Mouse (Mus musculus) hindbrain, embryonic 14.5 days (tissue): ENCODE results near the gene Emb. TPM values are rescaled to one million over a fixed set of nuclear protein-coding genes. Genes with fewer than 3 reads are reported as not detected.
A peak's percentile ranks its signal among the peaks of the same experiment; 100 is the strongest.

Experiments
- ATAC-seq: fragments of 200-750 bp; cut with Nextera tagmentation; 2 replicates; pipeline ENCODE4 v1.8.0; 2017; ENCODE audit warnings: moderate number of reproducible peaks, mild to moderate bottlenecking, moderate TSS enrichment, moderate library complexity; ENCODE audit not compliant: low FRiP score
- DNase-seq: peaks from one replicate; pipeline ENCODE4 v3.0.0-alpha.2; 2015; ENCODE audit warnings: low spot score
- H3K27ac ChIP-seq: fragments of 300-500 bp; sonication (generic); 2 replicates; pipeline ENCODE4 v1.5.1; 2014; ENCODE audit warnings: mild to moderate bottlenecking, moderate library complexity
- H3K27me3 ChIP-seq: fragments of 300-500 bp; sonication (generic); 2 replicates; pipeline ENCODE4 v1.6.1; 2014; ENCODE audit warnings: mild to moderate bottlenecking, low read length, mixed read lengths; ENCODE audit not compliant: control insufficient read depth, insufficient read depth
- H3K36me3 ChIP-seq: fragments of 300-500 bp; sonication (generic); replicated peaks from 2 replicates; pipeline ENCODE4 v1.6.1; 2014; ENCODE audit not compliant: control insufficient read depth, insufficient read depth
- H3K4me1 ChIP-seq: fragments of 300-500 bp; sonication (generic); replicated peaks from 2 replicates; pipeline ENCODE4 v1.6.1; 2014; ENCODE audit warnings: antibody characterized with exemption, low read length, mixed read lengths; ENCODE audit not compliant: control insufficient read depth, insufficient read depth
- H3K4me2 ChIP-seq: fragments of 300-500 bp; sonication (generic); replicated peaks from 2 replicates; pipeline ENCODE4 v1.6.1; 2014; ENCODE audit warnings: mild to moderate bottlenecking, moderate library complexity
- H3K4me3 ChIP-seq: fragments of 300-500 bp; sonication (generic); replicated peaks from 2 replicates; pipeline ENCODE4 v1.5.1; 2014; ENCODE audit warnings: mild to moderate bottlenecking, low read length
- H3K9ac ChIP-seq: fragments of 300-500 bp; sonication (generic); 2 replicates; pipeline ENCODE4 v1.6.1; 2014
- H3K9me3 ChIP-seq: fragments of 300-500 bp; sonication (generic); 2 replicates; pipeline ENCODE4 v1.6.1; 2016; ENCODE audit warnings: low read length; ENCODE audit not compliant: control insufficient read depth
- WGBS: fragments of 180-500 bp; shearing (Covaris S2); extraction: QIAGEN DNeasy Blood & Tissue Kit; methylation state at CpG from one replicate; pipeline ENCODE4 v1.1.7; 2014; 5-methylcytosine and 5-hydroxymethylcytosine counted together
- polyA plus RNA-seq: library from polyadenylated mRNA; unstranded; fragments of >200 nt; fragmentation: Nextera tagmentation; extraction: Ambion mirVana; gene quantifications from 2 replicates; pipeline ENCODE4 v1.2.1, GENCODE M21; 2014

Gene Emb
- polyA plus RNA-seq, 1 experiment from 2014 or later, result 14.9 TPM

DNA sequence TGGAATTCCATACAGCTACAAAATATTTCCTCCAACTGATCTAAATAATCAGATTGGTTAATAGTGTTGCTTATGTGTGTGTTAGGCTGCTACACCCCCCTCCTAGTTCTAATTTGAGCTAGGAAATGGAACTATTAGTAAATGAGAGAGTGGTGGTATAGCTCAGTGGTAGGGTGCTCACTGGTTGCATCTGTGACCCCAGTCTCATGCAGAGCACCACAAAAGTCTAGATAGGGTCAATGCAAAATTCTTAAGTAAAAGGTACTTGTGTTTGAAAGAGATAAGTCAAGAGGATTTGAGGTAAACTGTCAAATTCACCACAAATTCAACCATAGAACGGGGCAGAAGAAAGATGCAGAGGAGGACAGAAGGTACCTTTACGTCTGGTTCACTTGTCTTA lies 10.7 kb upstream of the Emb start:
- Histone ChIP-seq H3K27ac (no peak overlapping the region), H3K27me3 (no peaks in the 10 kb centered on the region), H3K4me2 (no peak overlapping the region), H3K9ac (no peak overlapping the region), H3K4me3 (no peak overlapping the region), H3K4me1 (no peaks in the 10 kb centered on the region), H3K9me3 (no peaks in the 10 kb centered on the region), H3K36me3 (no peaks in the 10 kb centered on the region)
- ATAC-seq (no peak), DNase-seq (no peak)
- WGBS, result 93% methylated on average over 2 of the region's 2 CpGs

DNA sequence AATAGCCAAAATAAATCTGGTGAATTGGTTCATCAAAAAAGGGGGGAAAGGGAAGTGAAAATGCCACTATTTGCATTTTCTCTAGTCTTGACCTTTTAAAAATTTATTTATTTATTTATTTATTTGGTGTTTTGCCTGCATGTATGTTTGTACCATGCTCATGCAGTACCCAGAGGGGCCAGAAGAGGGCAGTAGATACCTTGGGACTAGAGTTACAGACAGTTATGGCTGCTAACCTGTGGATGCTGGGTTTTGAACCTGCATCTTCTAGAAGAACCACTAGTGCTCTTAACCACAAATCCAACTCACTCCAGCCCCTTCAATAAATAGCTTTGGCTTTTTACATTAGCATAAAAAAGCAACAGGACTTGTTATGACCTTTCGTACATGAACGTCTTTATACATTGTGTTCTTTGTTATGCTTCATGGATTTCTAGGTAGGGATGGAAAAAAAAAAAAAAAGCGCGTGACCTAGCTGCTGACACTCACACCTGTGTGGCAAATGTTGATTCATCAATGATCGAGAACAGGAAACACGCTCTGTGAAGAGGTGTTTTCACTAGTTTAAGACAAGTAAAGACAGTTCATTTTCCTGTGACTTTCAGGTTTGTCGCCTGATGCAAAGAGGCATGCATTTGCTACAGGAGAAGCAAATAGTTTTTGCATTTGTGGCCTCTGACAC lies 9.8 kb upstream of the Emb start:
- H3K4me1 ChIP-seq, result no peaks in the 10 kb centered on the region
- ATAC-seq, result no peak
- 89% methylated on average over 7 of the region's 7 CpGs for WGBS

DNA sequence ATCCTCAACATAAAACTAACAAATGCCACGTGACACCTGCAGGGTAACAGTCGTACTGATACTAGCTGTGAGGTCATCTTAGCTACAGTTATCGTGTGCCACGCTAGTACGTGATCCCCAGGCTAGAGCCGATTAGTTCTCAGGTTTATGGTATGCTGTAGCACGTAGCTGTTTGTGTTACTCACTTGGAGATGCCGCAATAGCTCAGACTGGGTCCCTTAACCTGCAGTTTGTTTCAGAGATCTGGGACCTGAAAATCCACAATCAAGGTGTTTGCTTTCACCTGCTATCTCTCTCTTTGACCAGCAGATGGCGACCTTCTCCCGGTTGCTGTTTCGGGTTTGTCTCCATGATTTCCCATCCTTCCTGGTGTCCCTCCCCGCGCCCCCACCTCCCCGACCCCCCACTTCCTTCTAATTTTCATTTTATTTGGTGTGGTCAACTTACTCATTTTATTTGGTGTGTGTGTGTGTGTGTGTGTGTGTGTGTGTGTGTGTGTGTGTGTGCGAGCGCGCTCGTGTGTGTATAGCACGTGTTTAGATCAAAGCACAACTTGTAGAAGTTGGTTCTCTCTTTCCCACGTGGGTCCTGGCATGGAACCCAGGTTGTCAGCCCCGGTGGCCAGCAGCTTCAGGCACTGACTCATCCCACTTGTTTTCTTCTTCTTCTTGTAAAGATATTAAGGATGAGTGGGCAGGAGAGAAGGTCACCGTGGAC lies 5.4 kb upstream of the Emb start:
- Histone ChIP-seq H3K4me2 (no peak overlapping the region), H3K27me3 (no peaks in the 10 kb centered on the region)

More for the DNA sequence above, 9.8 kb upstream of the Emb start:
- H3K9me3 ChIP-seq, result no peaks in the 10 kb centered on the region
- H3K36me3 ChIP-seq, result no peaks in the 10 kb centered on the region
- no peaks in the 10 kb centered on the region for H3K27me3 ChIP-seq
- H3K4me3 ChIP-seq, result no peak overlapping the region
- no peak overlapping the region for H3K4me2 ChIP-seq
- H3K27ac ChIP-seq, result no peak overlapping the region
- DNase-seq, result peak; percentile 74
- no peak overlapping the region for H3K9ac ChIP-seq

DNA sequence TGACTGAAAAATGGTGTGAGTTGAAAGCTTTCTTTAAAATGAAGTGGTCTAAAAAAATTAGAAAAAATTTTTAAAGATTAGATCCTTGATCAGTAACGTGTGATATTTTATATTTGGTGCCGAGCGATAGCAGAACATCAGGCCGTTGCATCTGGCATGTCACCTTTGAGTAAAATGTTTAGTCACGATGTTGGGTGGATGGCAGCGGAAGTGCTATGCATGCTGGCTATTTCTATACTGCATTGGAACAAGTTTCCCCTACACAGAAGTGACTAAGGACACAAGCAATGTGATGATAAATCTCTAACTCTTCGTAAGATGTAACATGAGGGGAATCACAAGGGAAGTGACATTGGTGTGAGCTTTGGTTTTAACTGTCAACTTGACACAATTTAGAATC lies 3.7 kb upstream of the Emb start:
- Histone ChIP-seq H3K27me3 (no peaks in the 10 kb centered on the region), H3K27ac (no peak overlapping the region), H3K4me1 (no peaks in the 10 kb centered on the region), H3K4me2 (no peak overlapping the region), H3K9me3 (no peaks in the 10 kb centered on the region), H3K9ac (no peak overlapping the region), H3K4me3 (no peak overlapping the region), H3K36me3 (no peaks in the 10 kb centered on the region)
- ATAC-seq (no peak), DNase-seq (no peak)
- WGBS, result 92% methylated on average over 7 of the region's 7 CpGs

More for the DNA sequence above, 5.4 kb upstream of the Emb start:
- DNase-seq (peak; percentile 50), ATAC-seq (no peak; the same call in 1 of the 2 replicates)
- Histone ChIP-seq H3K36me3 (no peaks in the 10 kb centered on the region), H3K9ac (no peak overlapping the region), H3K9me3 (no peaks in the 10 kb centered on the region), H3K4me3 (no peak overlapping the region), H3K27ac (no peak overlapping the region), H3K4me1 (no peaks in the 10 kb centered on the region)
- WGBS, result 48% methylated on average over 22 of the region's 22 CpGs

DNA sequence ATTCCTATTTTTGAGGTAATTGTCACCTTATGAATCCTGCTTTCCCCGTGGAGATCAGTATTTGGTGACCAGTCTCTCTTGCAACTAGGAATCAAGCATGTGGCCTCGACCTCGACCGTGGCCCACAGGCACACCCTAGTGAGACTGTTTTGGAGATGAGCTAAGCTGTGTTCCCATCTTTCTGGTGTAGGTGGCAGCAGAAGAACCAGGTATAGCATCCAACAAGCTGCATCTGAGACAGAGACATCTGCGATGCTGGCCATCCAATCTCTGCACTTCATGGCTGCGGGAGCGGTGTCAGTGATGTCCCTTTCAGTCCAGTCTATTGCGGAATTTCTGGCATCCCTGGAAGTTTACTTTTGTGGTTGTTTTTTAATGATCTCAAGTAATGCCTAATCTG lies 2.3 kb upstream of the Emb start:
- Histone ChIP-seq H3K4me3 (no peak overlapping the region), H3K36me3 (no peaks in the 10 kb centered on the region), H3K27me3 (no peaks in the 10 kb centered on the region), H3K9ac (no peak overlapping the region), H3K4me2 (no peak overlapping the region), H3K27ac (no peak overlapping the region), H3K4me1 (no peaks in the 10 kb centered on the region), H3K9me3 (no peaks in the 10 kb centered on the region)
- ATAC-seq (no peak), DNase-seq (no peak)
- WGBS, result 94% methylated on average over 8 of the region's 8 CpGs

DNA sequence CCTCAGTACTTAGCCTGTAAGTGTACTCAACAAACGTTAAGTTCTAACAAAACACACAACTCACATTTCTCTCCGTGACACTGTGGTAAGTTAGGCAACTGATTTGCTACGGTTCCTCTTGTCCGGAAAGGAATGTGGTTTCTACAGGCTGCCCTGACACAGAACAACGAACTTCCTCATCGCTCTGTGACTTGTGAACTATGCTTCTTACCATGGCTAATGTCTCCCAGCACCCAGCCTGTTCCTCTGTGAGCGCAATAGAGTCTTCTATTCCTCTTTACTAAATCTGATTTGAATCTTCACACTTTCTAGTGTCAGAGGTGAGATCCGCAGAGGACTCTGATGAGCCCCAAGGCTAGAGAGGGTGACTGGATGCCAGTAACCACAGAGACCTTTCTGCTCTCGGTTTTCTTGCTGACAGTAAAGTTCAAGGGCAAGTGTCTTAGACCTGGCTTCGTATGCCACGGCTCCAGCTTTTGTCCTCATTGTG lies 3.1 kb downstream of the Emb start:
- H3K4me1 ChIP-seq, result no peaks in the 10 kb centered on the region
- H3K27ac ChIP-seq, result no peak overlapping the region
- H3K9me3 ChIP-seq, result no peaks in the 10 kb centered on the region
- ATAC-seq (no peak), DNase-seq (no peak)
- no peaks in the 10 kb centered on the region for H3K27me3 ChIP-seq
- no peak overlapping the region for H3K9ac ChIP-seq
- 49% methylated on average over 11 of the region's 11 CpGs for WGBS
- H3K4me3 ChIP-seq, result no peak overlapping the region
- no peaks in the 10 kb centered on the region for H3K36me3 ChIP-seq
- no peak overlapping the region for H3K4me2 ChIP-seq

DNA sequence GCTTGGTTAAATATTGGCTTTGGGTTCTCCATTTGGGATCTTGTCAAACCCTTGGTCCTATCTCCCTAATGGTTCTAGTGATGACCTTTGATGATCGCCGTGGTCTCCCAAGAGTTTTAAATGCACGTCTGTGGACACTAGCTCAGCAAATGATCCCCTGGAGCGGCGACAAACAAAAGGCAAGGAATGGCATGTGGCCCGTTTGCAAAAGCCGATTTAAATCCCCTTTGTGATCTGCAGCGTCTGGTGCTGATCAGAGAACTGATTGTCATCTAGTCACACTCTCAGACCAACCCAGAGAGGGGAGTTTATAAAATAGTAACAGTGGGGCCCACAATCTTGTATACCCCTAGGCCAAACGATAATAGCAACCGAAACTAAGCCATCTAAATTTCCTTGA lies 7.1 kb downstream of the Emb start:
- DNase-seq (no peak), ATAC-seq (no peak)

DNA sequence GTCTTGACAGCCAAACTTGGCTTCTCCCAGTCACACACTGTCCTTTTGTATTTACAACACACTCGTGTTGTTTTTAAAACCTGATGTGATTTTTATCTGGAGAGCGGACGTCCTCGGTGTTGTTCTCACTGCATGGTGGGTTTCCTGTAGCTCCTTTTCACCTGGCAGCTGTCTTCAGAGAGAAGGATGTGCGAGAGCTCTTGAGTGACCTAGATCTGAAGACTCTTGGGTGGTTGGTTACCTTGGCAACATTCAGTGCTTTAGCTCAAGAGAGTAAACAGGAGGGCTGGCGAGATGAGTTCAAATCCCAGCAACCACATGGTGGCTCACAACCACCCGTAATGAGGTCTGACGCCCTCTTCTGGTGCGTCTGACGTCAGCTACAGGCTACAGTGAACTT lies 7.8 kb downstream of the Emb start:
- H3K4me3 ChIP-seq, result no peak overlapping the region
- no peak for DNase-seq

More for the DNA sequence above, 7.1 kb downstream of the Emb start:
- Histone ChIP-seq H3K27me3 (no peaks in the 10 kb centered on the region), H3K9me3 (no peaks in the 10 kb centered on the region), H3K9ac (no peak overlapping the region), H3K27ac (no peak overlapping the region), H3K4me3 (no peak overlapping the region), H3K36me3 (no peaks in the 10 kb centered on the region), H3K4me1 (peaks cover 11% of the 10 kb centered on the region; the same call in 1 of the 2 replicates), H3K4me2 (no peak overlapping the region)
- 5% methylated on average over 10 of the region's 10 CpGs for WGBS

DNA sequence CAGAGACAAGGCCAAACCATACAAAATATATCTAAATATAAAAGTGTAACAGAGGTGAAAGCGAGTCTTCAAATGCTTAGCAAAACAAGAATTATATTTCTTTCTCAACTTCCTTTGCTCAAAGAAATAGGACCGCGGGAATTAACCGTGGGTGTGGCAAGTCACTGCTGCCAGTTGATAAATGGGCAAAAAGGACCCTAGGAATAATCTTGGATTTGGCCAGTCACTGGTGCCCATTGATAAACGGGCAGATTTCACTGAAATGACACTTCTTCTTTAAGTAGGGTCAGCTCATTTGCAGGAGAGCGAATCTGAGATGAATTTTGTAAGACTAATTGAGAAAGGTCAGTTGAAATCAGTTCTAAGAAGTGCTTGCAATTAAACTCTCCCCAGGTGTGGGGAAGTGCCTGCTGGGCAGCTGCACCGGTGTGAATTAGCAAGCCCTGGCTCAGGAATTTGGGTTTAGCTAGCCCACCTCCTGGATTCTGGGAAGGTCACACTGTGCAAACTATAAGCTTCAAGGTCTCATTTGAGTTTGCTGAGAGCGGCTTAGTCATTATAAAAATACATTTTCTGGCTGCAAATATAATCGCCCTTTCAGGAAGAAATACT lies 8.5 kb downstream of the Emb start:
- Histone ChIP-seq H3K9me3 (no peaks in the 10 kb centered on the region), H3K27ac (no peak overlapping the region), H3K27me3 (no peaks in the 10 kb centered on the region), H3K4me2 (no peak overlapping the region), H3K36me3 (no peaks in the 10 kb centered on the region), H3K4me1 (peaks cover 13% of the 10 kb centered on the region), H3K9ac (no peak overlapping the region), H3K4me3 (no peak overlapping the region)
- 26% methylated on average over 9 of the region's 9 CpGs for WGBS
- ATAC-seq (no peak), DNase-seq (no peak)

More for the DNA sequence above, 7.8 kb downstream of the Emb start:
- WGBS, result 10% methylated on average over 10 of the region's 10 CpGs
- no peaks in the 10 kb centered on the region for H3K9me3 ChIP-seq
- H3K27ac ChIP-seq, result no peak overlapping the region
- H3K27me3 ChIP-seq, result no peaks in the 10 kb centered on the region
- peaks cover 11% of the 10 kb centered on the region; the same call in 1 of the 2 replicates for H3K4me1 ChIP-seq
- H3K9ac ChIP-seq, result no peak overlapping the region
- ATAC-seq, result no peak
- H3K36me3 ChIP-seq, result no peaks in the 10 kb centered on the region
- no peak overlapping the region for H3K4me2 ChIP-seq
